Comparison of ENCODE assay signal across 7 mouse cellular contexts in genomic region chr5:149279273-149279844, GRCm38 (mm10). TPM values are rescaled to one million over a fixed set of nuclear protein-coding genes. Genes with fewer than 3 reads are reported as not detected.
DNase-seq lines count a peak whose midpoint lies in the region; ATAC-seq and TF ChIP-seq lines count a peak whose summit lies in the region.

No protein-coding gene starts in this region.

- 0 out of 2 replicates have a peak, but pooled peaks cover 3% of the 10 kb centered on the region for H3K9me3 ChIP-seq in forebrain, embryonic 15.5 days
- 0 out of 2 replicates have a peak, but pooled peaks cover 4% of the 10 kb centered on the region for H3K9me3 ChIP-seq in hindbrain, embryonic 14.5 days (ENCODE audit: control insufficient read depth, low read length)

- CTCF ChIA-PET in Patski (lab: Charles Lee) = interaction anchor here (1.1 to 1.8 kb wide), 4 partner anchors 10 to 217 kb away, joined by 3 to 9 read pairs (median 4); no protein-coding TSS in a partner anchor

- in situ Hi-C loops in Patski (cut with MboI; ENCODE audit: low pct_unique_long_range_greater_than_20kb) = no loop called here

- peak overlapping the region; percentile 33 for H3K4me2 ChIP-seq in forebrain, embryonic 15.5 days (replicated peaks)
- peak overlapping the region; percentile 38 for H3K4me2 ChIP-seq in hindbrain, embryonic 14.5 days (replicated peaks)

- DNase-seq in Patski (ENCODE audit: low read depth, low spot score) = peak; percentile 17
- peak; percentile 74 for DNase-seq in brain, embryonic 14.5 days (ENCODE audit: low read depth)
- peak; percentile 42 for DNase-seq in hindbrain, embryonic 14.5 days (ENCODE audit: low spot score)
- peak; percentile 47 to 66 for DNase-seq in left cerebral cortex, postnatal 14 days (ENCODE audit: low spot score in 2 of 2)
- peak; percentile 47 to 64 for DNase-seq in right cerebral cortex, adult 2 months (ENCODE audit: low spot score in 2 of 2)

- intact Hi-C loops in left cerebral cortex, postnatal 14 days (cut with DNase I) = no loop called here

- WGBS in forebrain, embryonic 15.5 days = 30% methylated on average over 22 of the region's 22 CpGs
- 30% methylated on average over 22 of the region's 22 CpGs for WGBS in hindbrain, embryonic 14.5 days

- H3K4me3 ChIP-seq in forebrain, embryonic 15.5 days = peak overlapping the region; percentile 14; the same call in 1 of the 2 replicates
- peak overlapping the region; percentile 1; the same call in 1 of the 2 replicates for H3K4me3 ChIP-seq in hindbrain, embryonic 14.5 days (replicated peaks; ENCODE audit: low read length)

- POLR2A ChIA-PET in Patski (lab: Charles Lee) = no interaction called here

- H3K36me3 ChIP-seq in forebrain, embryonic 15.5 days = no peaks in the 10 kb centered on the region
- no peaks in the 10 kb centered on the region for H3K36me3 ChIP-seq in hindbrain, embryonic 14.5 days (replicated peaks; ENCODE audit: control insufficient read depth, insufficient read depth)

- H3K4me1 ChIP-seq in forebrain, embryonic 15.5 days = peaks cover 6% of the 10 kb centered on the region; the same call in 1 of the 2 replicates
- H3K4me1 ChIP-seq in hindbrain, embryonic 14.5 days (replicated peaks; ENCODE audit: control insufficient read depth, insufficient read depth, low read length) = peaks cover 6% of the 10 kb centered on the region; the same call in 1 of the 2 replicates

- H3K27me3 ChIP-seq in Patski = no peaks in the 10 kb centered on the region
- H3K27me3 ChIP-seq in forebrain, embryonic 15.5 days = no peaks in the 10 kb centered on the region
- no peaks in the 10 kb centered on the region for H3K27me3 ChIP-seq in hindbrain, embryonic 14.5 days (ENCODE audit: control insufficient read depth, insufficient read depth, low read length)

- peak overlapping the region; percentile 4; the same call in 1 of the 2 replicates for H3K9ac ChIP-seq in forebrain, embryonic 15.5 days (replicated peaks)
- H3K9ac ChIP-seq in hindbrain, embryonic 14.5 days = peak overlapping the region; percentile 21; the same call in 1 of the 2 replicates

- H3K27ac ChIP-seq in forebrain, embryonic 15.5 days (replicated peaks) = peak overlapping the region; percentile 46
- H3K27ac ChIP-seq in hindbrain, embryonic 14.5 days = peak overlapping the region; percentile 52; the same call in 1 of the 2 replicates

- TF ChIP-seq CTCF in Patski (IDR thresholded peaks at IDR 0.05) = peak; percentile 52
- peak; percentile 30; the same call in 1 of the 2 replicates for TF ChIP-seq CTCF in brain, embryonic 14.5 days (IDR thresholded peaks at IDR 0.05; ENCODE audit: borderline replicate concordance, extremely low read depth, insufficient read depth, insufficient read length)

- ATAC-seq in Patski = peak; percentile 85
- ATAC-seq in forebrain, embryonic 15.5 days (replicated peaks) = peak; percentile 53; the same call in 1 of the 2 replicates
- peak; percentile 43; the same call in 1 of the 2 replicates for ATAC-seq in hindbrain, embryonic 14.5 days (ENCODE audit: low FRiP score)
- no peak for ATAC-seq in megakaryocyte-erythroid progenitor cell, adult 5-6 weeks (replicated peaks; ENCODE audit: low FRiP score, low TSS enrichment, poor library complexity, severe bottlenecking)

- TF ChIP-seq POLR2A in brain, embryonic 14.5 days (IDR thresholded peaks at IDR 0.05; ENCODE audit: borderline replicate concordance, extremely low read depth, insufficient read depth, insufficient read length, poor library complexity, severe bottlenecking) = no peak

RNA-seq across cellular contexts. Expression of gene Alox5ap, which starts 14.8 kb away (rescaled TPM):
- 0.64 TPM for polyA plus RNA-seq in Patski (2021)
- 11.4 and 12.7 TPM in 2 replicates for polyA plus RNA-seq in brain, embryonic 14.5 days (2012; rRNA removed)
- polyA plus RNA-seq in forebrain, embryonic 15.5 days (2015; fragmentation: Nextera tagmentation; extraction: Ambion mirVana) = 8.3 and 8.8 TPM in 2 replicates
- 9.5 and 14.8 TPM in 2 replicates for polyA plus RNA-seq in hindbrain, embryonic 14.5 days (2014; fragmentation: Nextera tagmentation; extraction: Ambion mirVana)
- total RNA-seq in left cerebral cortex, postnatal 14 days (2021) = 10 to 100 TPM in 1 of 2 experiments, 1 to 10 TPM in 1; 8.1 to 11.7 TPM
- 8.8 and 11.6 TPM in 2 replicates for total RNA-seq in megakaryocyte-erythroid progenitor cell, adult 5-6 weeks (2014; fragmentation: Nextera tagmentation)
- total RNA-seq in megakaryocyte-erythroid progenitor cell, adult 5-6 weeks (2017) = 20.9 and 41.6 TPM in 2 replicates

Comparison
In these comparisons a context has a peak if more than half of its experiments do, and no peak if none do; other contexts are left out.
1. DNase-seq: peak in every context shown above with its lines; median percentile 74 in brain, embryonic 14.5 days; 56 in left cerebral cortex, postnatal 14 days; 56 in right cerebral cortex, adult 2 months; 42 in hindbrain, embryonic 14.5 days; 17 in Patski.